Mouse (Mus musculus): ENCODE results near the gene Rps2. TPM values are rescaled to one million over a fixed set of nuclear protein-coding genes. Genes with fewer than 3 reads are reported as not detected.
"Not testable (repeated sequence)": the region's sequence is repeated elsewhere in the genome, so short reads cannot be mapped to it uniquely, and the experiment has no call there.

Rps2 gene
- polyA plus RNA-seq (2016; fragmentation: Nextera tagmentation; extraction: Ambion mirVana) = 1,693 and 2,093 TPM in 2 replicates

DNA sequence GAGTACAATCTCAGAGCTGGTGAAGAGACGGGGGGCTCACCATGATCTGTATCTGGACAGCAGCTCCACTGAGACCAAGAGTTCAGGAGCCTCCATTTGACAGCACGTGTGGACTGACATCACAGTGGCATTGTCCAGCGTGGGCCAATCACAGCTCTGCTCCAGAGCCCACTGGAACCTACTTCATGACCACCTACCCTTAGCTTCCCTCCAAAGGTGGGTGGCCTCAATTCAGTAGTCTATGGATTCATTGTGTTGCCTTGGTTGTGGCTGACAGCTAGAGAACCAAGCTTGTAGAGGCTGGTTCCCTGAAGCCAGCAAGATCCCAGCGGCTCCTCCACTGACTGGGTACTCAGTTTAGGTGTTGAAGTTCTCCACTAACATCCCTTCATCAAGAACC lies at the start of gene Rps2, which contains the start of gene Rnf151:
Gene Rps2, plus strand, starts transcription at position 174 of the 400 bp plus-strand sequence.
Gene Rnf151, minus strand, starts transcription at position 121 of the 400 bp plus-strand sequence.
- DNase-seq (ENCODE audit: low spot score) = no peak
- Histone ChIP-seq H3K4me1 (peaks cover 22% of the 10 kb centered on the region), H3K36me3 (peaks cover 57% of the 10 kb centered on the region), H3K27me3 (ENCODE audit: low read depth, poor library complexity, severe bottlenecking) (no peaks in the 10 kb centered on the region), H3K27ac (no peak within 1 kb of the TSS), H3K9me3 (replicated peaks) (no peaks in the 10 kb centered on the region), H3K4me3 (peak within 1 kb of the TSS; percentile 77)
- 86% methylated on average over 4 of the region's 4 CpGs for WGBS

DNA sequence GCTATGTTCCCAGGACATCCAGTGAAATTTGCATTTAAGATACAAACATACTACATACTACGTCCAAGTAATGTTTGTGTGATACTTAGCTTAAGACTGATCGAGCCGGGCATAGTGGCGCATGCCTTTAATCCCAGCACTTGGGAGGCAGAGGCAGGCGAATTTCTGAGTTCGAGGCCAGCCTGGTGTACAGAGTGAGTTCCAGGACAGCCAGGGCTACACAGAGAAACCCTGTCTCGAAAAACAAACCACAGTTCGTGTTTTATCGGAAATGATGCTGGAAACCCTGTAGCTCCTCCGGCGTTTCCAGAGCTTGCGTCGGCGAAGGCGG lies 48.7 kb upstream of the Rps2 start:
- H3K36me3 ChIP-seq = peaks cover 13% of the 10 kb centered on the region
- H3K4me1 ChIP-seq = peaks cover 51% of the 10 kb centered on the region
- H3K27ac ChIP-seq = peak overlapping the region; percentile 95
- DNase-seq (ENCODE audit: low spot score); H3K9me3 ChIP-seq (replicated peaks); H3K27me3 ChIP-seq (ENCODE audit: low read depth, poor library complexity, severe bottlenecking): not testable (repeated sequence)
- WGBS = 10% methylated on average over 15 of the region's 15 CpGs
- peak overlapping the region; percentile 99 for H3K4me3 ChIP-seq

- under 1% methylated on average over 80 of the region's 80 CpGs for WGBS
- Histone ChIP-seq H3K36me3 (peaks cover 16% of the 10 kb centered on the region), H3K27me3 (ENCODE audit: low read depth, poor library complexity, severe bottlenecking) (no peaks in the 10 kb centered on the region), H3K4me1 (peaks cover 56% of the 10 kb centered on the region), H3K27ac (peak within 1 kb of the TSS; percentile 95), H3K4me3 (peak within 1 kb of the TSS; percentile 99), H3K9me3 (replicated peaks) (no peaks in the 10 kb centered on the region)
- DNase-seq (ENCODE audit: low spot score) = peak; percentile 98
Measured at GRCm38 (mm10) chr17:24669545-24670245, 48.2 kb upstream of the Rps2 start, which contains the start of gene Zfp598. Gene Zfp598 (plus strand): TSS chr17:24669687.

DNA sequence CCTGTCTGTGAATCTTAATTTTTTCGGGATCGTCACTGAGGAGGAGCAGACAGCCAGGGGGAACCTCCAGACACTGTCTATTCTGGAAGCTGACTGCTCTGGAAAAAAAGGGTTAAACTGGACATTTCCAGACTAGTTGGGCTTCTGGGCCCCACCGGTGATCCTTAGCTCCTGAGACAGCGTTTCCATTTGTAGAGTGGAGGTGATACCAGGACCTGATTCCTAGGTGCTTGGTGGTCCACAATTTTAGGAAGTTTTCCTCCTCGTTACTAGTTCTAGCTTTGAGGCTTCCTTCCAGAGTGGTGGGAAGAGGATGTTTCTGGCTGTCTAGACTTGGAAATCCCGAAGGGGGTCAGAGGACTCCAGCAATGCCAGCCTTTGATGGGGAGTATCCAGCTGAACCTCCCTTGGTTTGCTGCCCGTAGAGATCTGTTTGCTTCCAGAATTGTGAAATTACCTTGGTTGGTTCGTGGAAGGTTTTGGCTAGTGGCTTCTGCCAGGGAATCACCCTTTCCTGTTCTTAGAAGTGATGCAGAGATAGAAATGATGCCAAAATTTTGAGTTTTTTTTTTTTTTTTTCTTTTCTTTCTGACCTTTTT lies 47.6 kb upstream of the Rps2 start:
- WGBS = 15% methylated on average over 8 of the region's 8 CpGs
- H3K9me3 ChIP-seq (replicated peaks) = no peaks in the 10 kb centered on the region
- no peak for DNase-seq (ENCODE audit: low spot score)
- H3K4me3 ChIP-seq = peak overlapping the region; percentile 99
- H3K27ac ChIP-seq = peak overlapping the region; percentile 95
- H3K4me1 ChIP-seq = peaks cover 58% of the 10 kb centered on the region
- peaks cover 16% of the 10 kb centered on the region for H3K36me3 ChIP-seq
- H3K27me3 ChIP-seq (ENCODE audit: low read depth, poor library complexity, severe bottlenecking) = no peaks in the 10 kb centered on the region

- DNase-seq (ENCODE audit: low spot score) = no peak
- no peaks in the 10 kb centered on the region for H3K27me3 ChIP-seq (ENCODE audit: low read depth, poor library complexity, severe bottlenecking)
- 78% methylated on average over 5 of the region's 5 CpGs for WGBS
- H3K36me3 ChIP-seq = peaks cover 17% of the 10 kb centered on the region
- peak overlapping the region; percentile 99; the same call in 1 of the 2 replicates for H3K4me3 ChIP-seq
- no peak overlapping the region for H3K27ac ChIP-seq
- H3K9me3 ChIP-seq (replicated peaks) = no peaks in the 10 kb centered on the region
- peaks cover 62% of the 10 kb centered on the region for H3K4me1 ChIP-seq
Measured at GRCm38 (mm10) chr17:24671346-24671745, 46.6 kb upstream of the Rps2 start.

DNA sequence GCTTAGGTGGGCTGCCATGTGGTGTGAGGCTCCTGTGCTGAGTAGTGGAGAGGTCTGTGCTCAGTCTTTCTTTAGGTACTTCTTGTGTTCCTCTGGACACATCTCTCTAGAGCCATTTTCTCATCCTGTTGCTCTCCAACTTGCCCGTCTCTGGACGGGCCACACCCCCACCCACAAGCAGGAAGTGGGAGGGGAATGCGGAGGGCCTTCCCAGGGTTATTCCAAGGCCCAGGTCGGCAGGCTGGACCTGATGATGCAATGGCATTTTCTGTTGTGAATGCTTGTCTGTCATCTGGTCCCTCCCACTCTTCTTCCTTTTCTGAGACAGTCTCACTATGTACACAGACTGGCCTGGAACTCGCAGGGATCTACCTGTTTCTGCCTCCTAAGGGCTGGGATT lies 45.8 kb upstream of the Rps2 start:
- peaks cover 62% of the 10 kb centered on the region for H3K4me1 ChIP-seq
- H3K4me3 ChIP-seq = peak overlapping the region; percentile 99; the same call in 1 of the 2 replicates
- DNase-seq (ENCODE audit: low spot score) = no peak
- H3K36me3 ChIP-seq = peaks cover 25% of the 10 kb centered on the region
- no peak overlapping the region for H3K27ac ChIP-seq
- H3K9me3 ChIP-seq (replicated peaks) = no peaks in the 10 kb centered on the region
- WGBS = 25% methylated on average over 5 of the region's 5 CpGs
- H3K27me3 ChIP-seq (ENCODE audit: low read depth, poor library complexity, severe bottlenecking) = no peaks in the 10 kb centered on the region

- H3K4me3 ChIP-seq = no peak overlapping the region
- no peak overlapping the region for H3K27ac ChIP-seq
- 91% methylated on average over 7 of the region's 7 CpGs for WGBS
Measured at GRCm38 (mm10) chr17:24674277-24674676, 43.6 kb upstream of the Rps2 start.

DNA sequence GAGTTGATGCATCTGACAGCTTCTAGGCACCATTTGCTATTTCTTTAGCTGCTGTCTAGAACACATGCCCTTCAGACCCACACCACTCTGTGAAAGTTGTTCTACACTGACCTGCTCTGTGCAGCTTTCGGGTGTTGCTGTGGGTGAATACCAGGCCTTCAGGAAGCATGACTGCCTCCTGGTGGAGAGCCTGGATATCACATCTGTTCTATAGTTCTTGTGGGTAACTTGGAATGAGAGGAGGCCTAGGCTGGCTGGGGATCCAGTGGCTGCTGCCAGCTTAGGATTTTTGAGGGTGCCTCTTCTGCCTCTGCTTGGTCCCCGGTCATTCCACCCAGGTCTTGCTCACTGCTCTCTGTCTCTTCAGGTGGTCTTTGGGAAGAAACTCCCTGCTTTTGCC lies 41.7 kb upstream of the Rps2 start:
- Histone ChIP-seq H3K4me3 (no peak overlapping the region), H3K36me3 (peaks cover 66% of the 10 kb centered on the region), H3K27ac (no peak overlapping the region), H3K27me3 (ENCODE audit: low read depth, poor library complexity, severe bottlenecking) (no peaks in the 10 kb centered on the region), H3K4me1 (peaks cover 35% of the 10 kb centered on the region), H3K9me3 (replicated peaks) (no peaks in the 10 kb centered on the region)
- 80% methylated on average over 2 of the region's 2 CpGs for WGBS
- peak; percentile 77 for DNase-seq (ENCODE audit: low spot score)

More at GRCm38 (mm10) chr17:24674277-24674676, 43.6 kb upstream of the Rps2 start:
- H3K27me3 ChIP-seq (ENCODE audit: low read depth, poor library complexity, severe bottlenecking) = no peaks in the 10 kb centered on the region
- H3K4me1 ChIP-seq = peaks cover 53% of the 10 kb centered on the region
- H3K36me3 ChIP-seq = peaks cover 47% of the 10 kb centered on the region
- no peak for DNase-seq (ENCODE audit: low spot score)
- H3K9me3 ChIP-seq (replicated peaks) = no peaks in the 10 kb centered on the region

DNA sequence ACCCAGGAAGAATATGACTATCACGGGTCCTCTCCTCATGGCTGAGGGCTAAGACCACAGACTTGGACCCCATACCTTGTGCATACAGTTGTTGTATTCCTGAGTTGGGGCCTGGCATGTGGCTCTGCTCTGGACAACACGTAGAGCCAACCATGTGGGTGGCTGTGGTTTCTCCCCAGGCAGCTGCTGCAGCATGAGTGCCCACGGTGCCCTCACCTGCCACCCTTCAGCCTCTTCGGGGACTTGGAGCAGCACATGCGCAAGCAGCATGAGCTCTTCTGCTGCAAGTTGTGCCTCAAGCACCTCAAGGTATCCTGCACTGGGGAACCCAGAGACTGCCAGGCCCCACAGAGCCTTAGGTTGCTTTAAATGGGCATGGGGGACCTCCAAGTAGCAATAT lies 41.0 kb upstream of the Rps2 start:
- H3K27ac ChIP-seq = no peak overlapping the region
- no peaks in the 10 kb centered on the region for H3K27me3 ChIP-seq (ENCODE audit: low read depth, poor library complexity, severe bottlenecking)
- H3K4me3 ChIP-seq = no peak overlapping the region
- peaks cover 73% of the 10 kb centered on the region for H3K36me3 ChIP-seq
- H3K9me3 ChIP-seq (replicated peaks) = no peaks in the 10 kb centered on the region
- 97% methylated on average over 5 of the region's 5 CpGs for WGBS
- peaks cover 28% of the 10 kb centered on the region for H3K4me1 ChIP-seq
- no peak for DNase-seq (ENCODE audit: low spot score)

- peaks cover 21% of the 10 kb centered on the region for H3K4me1 ChIP-seq
- no peak overlapping the region for H3K27ac ChIP-seq
- H3K9me3 ChIP-seq (replicated peaks) = no peaks in the 10 kb centered on the region
- no peak overlapping the region for H3K4me3 ChIP-seq
- H3K27me3 ChIP-seq (ENCODE audit: low read depth, poor library complexity, severe bottlenecking) = no peaks in the 10 kb centered on the region
- H3K36me3 ChIP-seq = peaks cover 80% of the 10 kb centered on the region
- DNase-seq (ENCODE audit: low spot score) = no peak
- WGBS = 89% methylated on average over 24 of the region's 24 CpGs
Measured at GRCm38 (mm10) chr17:24677500-24678080, 40.3 kb upstream of the Rps2 start.

GRCm38 (mm10) chr17:24686514-24686913 lies 31.4 kb upstream of the Rps2 start:
- WGBS = 25% methylated on average over 16 of the region's 16 CpGs
- Histone ChIP-seq H3K36me3 (peaks cover 12% of the 10 kb centered on the region), H3K4me3 (peak overlapping the region; percentile 29), H3K27ac (no peak overlapping the region), H3K27me3 (ENCODE audit: low read depth, poor library complexity, severe bottlenecking) (peaks cover 54% of the 10 kb centered on the region), H3K4me1 (peaks cover 26% of the 10 kb centered on the region), H3K9me3 (replicated peaks) (no peaks in the 10 kb centered on the region)
- peak; percentile 54 for DNase-seq (ENCODE audit: low spot score)

GRCm38 (mm10) chr17:24687146-24687595 lies 30.7 kb upstream of the Rps2 start:
- Histone ChIP-seq H3K36me3 (peaks cover 9% of the 10 kb centered on the region), H3K4me1 (peaks cover 26% of the 10 kb centered on the region), H3K27me3 (ENCODE audit: low read depth, poor library complexity, severe bottlenecking) (peaks cover 61% of the 10 kb centered on the region), H3K27ac (no peak overlapping the region), H3K4me3 (peak overlapping the region; percentile 46), H3K9me3 (replicated peaks) (no peaks in the 10 kb centered on the region)
- peak; percentile 57 for DNase-seq (ENCODE audit: low spot score)
- WGBS = 3% methylated on average over 25 of the region's 25 CpGs

GRCm38 (mm10) chr17:24687599-24687998 lies 30.3 kb upstream of the Rps2 start:
- no peak for DNase-seq (ENCODE audit: low spot score)
- no peak overlapping the region for H3K27ac ChIP-seq
- no peaks in the 10 kb centered on the region for H3K9me3 ChIP-seq (replicated peaks)
- peaks cover 9% of the 10 kb centered on the region for H3K36me3 ChIP-seq
- peaks cover 64% of the 10 kb centered on the region for H3K27me3 ChIP-seq (ENCODE audit: low read depth, poor library complexity, severe bottlenecking)
- peak overlapping the region; percentile 46 for H3K4me3 ChIP-seq
- 20% methylated on average over 23 of the region's 23 CpGs for WGBS
- H3K4me1 ChIP-seq = peaks cover 26% of the 10 kb centered on the region
